Mouse (Mus musculus) erythroblast, embryonic 14.5 days (primary cell): Measurements from ENCODE around the gene Nckap5. TPM values are rescaled to one million over a fixed set of nuclear protein-coding genes. Genes with fewer than 3 reads are reported as not detected.

Experiments
- H3K27me3 ChIP-seq: 2 replicates; pipeline ENCODE4 v1.6.1; 2012; ENCODE audit warnings: inconsistent platforms; ENCODE audit not compliant: control insufficient read depth
- H3K36me3 ChIP-seq: 2 replicates; pipeline ENCODE4 v1.6.1; 2012; ENCODE audit warnings: mild to moderate bottlenecking, inconsistent platforms; ENCODE audit not compliant: control insufficient read depth
- H3K4me1 ChIP-seq: 2 replicates; pipeline ENCODE4 v1.6.1; 2012; ENCODE audit warnings: inconsistent platforms; ENCODE audit not compliant: control insufficient read depth
- H3K4me3 ChIP-seq: replicated peaks from 2 replicates; pipeline ENCODE3; 2012; ENCODE audit warnings: moderate library complexity, mild to moderate bottlenecking, inconsistent platforms
- H3K9me3 ChIP-seq: 2 replicates; pipeline ENCODE4 v1.6.1; 2012; ENCODE audit warnings: low read length, inconsistent platforms, mixed read lengths; ENCODE audit not compliant: control insufficient read depth
- GATA1 ChIP-seq: IDR thresholded peaks from 2 replicates; pipeline ENCODE4 v1.6.1; 2012; ENCODE audit warnings: low read length, inconsistent platforms, mixed read lengths
- TAL1 ChIP-seq: IDR thresholded peaks from 3 replicates; pipeline ENCODE4 v1.6.1; 2012; ENCODE audit warnings: low read length, inconsistent platforms, mixed read lengths
- polyA plus RNA-seq: library from polyadenylated mRNA; stranded (reverse); fragments of >175 nt; gene quantifications from 2 replicates; pipeline ENCODE4 v1.2.3, GENCODE M21; 2012

The Nckap5 gene
- polyA plus RNA-seq, 1 experiment: not detected

- H3K27me3 ChIP-seq: no peaks in the 10 kb centered on the region
- no peaks in the 10 kb centered on the region for H3K9me3 ChIP-seq
- H3K36me3 ChIP-seq: no peaks in the 10 kb centered on the region
- no peak for TF ChIP-seq TAL1
- TF ChIP-seq GATA1: no peak
- no peaks in the 10 kb centered on the region for H3K4me1 ChIP-seq
- no peak overlapping the region for H3K4me3 ChIP-seq
Observed at GRCm38 (mm10) chr1:126693585-126693984, 137.0 kb downstream of the Nckap5 start.

GRCm38 (mm10) chr1:126688593-126688992 lies 142.0 kb downstream of the Nckap5 start:
- H3K4me1 ChIP-seq: no peaks in the 10 kb centered on the region
- no peaks in the 10 kb centered on the region for H3K36me3 ChIP-seq
- TF ChIP-seq GATA1: no peak
- no peak for TF ChIP-seq TAL1
- no peaks in the 10 kb centered on the region for H3K9me3 ChIP-seq
- no peaks in the 10 kb centered on the region for H3K27me3 ChIP-seq
- no peak overlapping the region for H3K4me3 ChIP-seq

GRCm38 (mm10) chr1:126686678-126687077 lies 143.9 kb downstream of the Nckap5 start:
- no peaks in the 10 kb centered on the region for H3K9me3 ChIP-seq
- TF ChIP-seq TAL1 (no peak), GATA1 (no peak)
- no peaks in the 10 kb centered on the region for H3K4me1 ChIP-seq
- H3K4me3 ChIP-seq: no peak overlapping the region
- no peaks in the 10 kb centered on the region for H3K36me3 ChIP-seq
- H3K27me3 ChIP-seq: no peaks in the 10 kb centered on the region

- no peaks in the 10 kb centered on the region for H3K36me3 ChIP-seq
- H3K9me3 ChIP-seq: no peaks in the 10 kb centered on the region
- no peaks in the 10 kb centered on the region for H3K4me1 ChIP-seq
- H3K27me3 ChIP-seq: no peaks in the 10 kb centered on the region
- TF ChIP-seq TAL1 (no peak), GATA1 (no peak)
- no peak overlapping the region for H3K4me3 ChIP-seq
Observed at GRCm38 (mm10) chr1:126683621-126684445, 146.8 kb downstream of the Nckap5 start.

- TF ChIP-seq GATA1 (no peak), TAL1 (no peak)
- Histone ChIP-seq H3K36me3 (no peaks in the 10 kb centered on the region), H3K27me3 (peaks cover 3% of the 10 kb centered on the region; the same call in 1 of the 2 replicates)
Observed at GRCm38 (mm10) chr1:126681773-126682172, 148.8 kb downstream of the Nckap5 start.

GRCm38 (mm10) chr1:126679348-126679747 lies 151.3 kb downstream of the Nckap5 start:
- Histone ChIP-seq H3K36me3 (no peaks in the 10 kb centered on the region), H3K9me3 (no peaks in the 10 kb centered on the region), H3K4me3 (no peak overlapping the region), H3K4me1 (no peaks in the 10 kb centered on the region), H3K27me3 (peaks cover 3% of the 10 kb centered on the region; the same call in 1 of the 2 replicates)
- TF ChIP-seq TAL1 (no peak), GATA1 (no peak)

More at GRCm38 (mm10) chr1:126681773-126682172, 148.8 kb downstream of the Nckap5 start:
- Histone ChIP-seq H3K9me3 (no peaks in the 10 kb centered on the region), H3K4me3 (no peak overlapping the region), H3K4me1 (no peaks in the 10 kb centered on the region)

- Histone ChIP-seq H3K27me3 (peaks cover 3% of the 10 kb centered on the region; the same call in 1 of the 2 replicates), H3K36me3 (no peaks in the 10 kb centered on the region), H3K4me3 (no peak overlapping the region), H3K9me3 (no peaks in the 10 kb centered on the region), H3K4me1 (no peaks in the 10 kb centered on the region)
- TF ChIP-seq TAL1 (no peak), GATA1 (no peak)
Observed at GRCm38 (mm10) chr1:126677280-126677679, 153.3 kb downstream of the Nckap5 start.

- H3K27me3 ChIP-seq: peaks cover 3% of the 10 kb centered on the region; the same call in 1 of the 2 replicates
- TF ChIP-seq TAL1 (no peak), GATA1 (no peak)
- no peaks in the 10 kb centered on the region for H3K9me3 ChIP-seq
- H3K36me3 ChIP-seq: no peaks in the 10 kb centered on the region
- no peaks in the 10 kb centered on the region for H3K4me1 ChIP-seq
- H3K4me3 ChIP-seq: no peak overlapping the region
Observed at GRCm38 (mm10) chr1:126676769-126677168, 153.8 kb downstream of the Nckap5 start.

- Histone ChIP-seq H3K36me3 (no peaks in the 10 kb centered on the region), H3K4me1 (no peaks in the 10 kb centered on the region), H3K27me3 (peaks cover 3% of the 10 kb centered on the region; the same call in 1 of the 2 replicates), H3K9me3 (no peaks in the 10 kb centered on the region), H3K4me3 (no peak overlapping the region)
- TF ChIP-seq TAL1 (no peak), GATA1 (no peak)
Observed at GRCm38 (mm10) chr1:126675142-126675541, 155.5 kb downstream of the Nckap5 start.
